Mouse (Mus musculus) heart, postnatal 10 days (tissue): ENCODE results near the gene Pafah1b1. TPM values are rescaled to one million over a fixed set of nuclear protein-coding genes. Genes with fewer than 3 reads are reported as not detected.

Experiments
- DNase-seq, 2 experiments: peaks; one replicate each; pipeline ENCODE4 v3.0.0; 2021
- intact Hi-C: fragments of 180-260 bp; cut with DNase I; formaldehyde crosslinking; loops from one replicate; pipeline ENCODE4 v1.15.1; 2025
- total RNA-seq, 2 experiments: library from RNA; stranded (reverse); gene quantifications; 2 replicates each; pipeline ENCODE4 v1.2.3; 2021

The Pafah1b1 gene
- total RNA-seq, 2 experiments from 2014 or later = 236 to 281 TPM

- peak; percentile 76 to 82 for DNase-seq
- intact Hi-C loops = no loop called here
Observed at GRCm38 (mm10) chr11:74634490-74635275, 89.8 kb downstream of the Pafah1b1 start.

- intact Hi-C loops = no loop called here
- no peak for DNase-seq
Observed at GRCm38 (mm10) chr11:74631880-74632789, 92.3 kb downstream of the Pafah1b1 start.

GRCm38 (mm10) chr11:74627481-74627880 is 97.0 kb downstream of the Pafah1b1 start:
- intact Hi-C loops = no loop called here
- no peak for DNase-seq

- intact Hi-C loops = no loop called here
- no peak for DNase-seq
Observed at GRCm38 (mm10) chr11:74625333-74625732, 99.1 kb downstream of the Pafah1b1 start.

Other genes with a start within 250 kb of the Pafah1b1 start
- gene Rap1gap2, start 113.8 kb downstream of the Pafah1b1 start, total RNA-seq = 10 to 100 TPM; 62.1 to 64.6 TPM
- gene Ccdc92b, start 105.1 kb downstream of the Pafah1b1 start, total RNA-seq = under 1 TPM; 0.45 to 0.52 TPM
- gene Cluh, start 75.2 kb downstream of the Pafah1b1 start, total RNA-seq = 100 to 1,000 TPM; 234 to 237 TPM
- 10 to 100 TPM in 1 of 2 experiments, 1 to 10 TPM in 1; 9.9 to 14.7 TPM for gene Mettl16, start 46.2 kb upstream of the Pafah1b1 start, total RNA-seq
- 10 to 100 TPM; 12.1 to 14.6 TPM for gene Mnt, start 106.2 kb upstream of the Pafah1b1 start, total RNA-seq
- gene Sgsm2, start 172.4 kb upstream of the Pafah1b1 start, total RNA-seq = 10 to 100 TPM; 12.2 to 12.9 TPM
- gene Tsr1, start 173.4 kb upstream of the Pafah1b1 start, total RNA-seq = 10 to 100 TPM; 17.1 to 20.1 TPM
- gene Smg6, start 201.2 kb upstream of the Pafah1b1 start, total RNA-seq = 10 to 100 TPM; 24.1 to 25.3 TPM
- 10 to 100 TPM; 33.2 to 34.5 TPM for gene Srr, start 201.3 kb upstream of the Pafah1b1 start, total RNA-seq